ENCODE assay signal across 9 mouse cellular contexts in the genomic region with DNA sequence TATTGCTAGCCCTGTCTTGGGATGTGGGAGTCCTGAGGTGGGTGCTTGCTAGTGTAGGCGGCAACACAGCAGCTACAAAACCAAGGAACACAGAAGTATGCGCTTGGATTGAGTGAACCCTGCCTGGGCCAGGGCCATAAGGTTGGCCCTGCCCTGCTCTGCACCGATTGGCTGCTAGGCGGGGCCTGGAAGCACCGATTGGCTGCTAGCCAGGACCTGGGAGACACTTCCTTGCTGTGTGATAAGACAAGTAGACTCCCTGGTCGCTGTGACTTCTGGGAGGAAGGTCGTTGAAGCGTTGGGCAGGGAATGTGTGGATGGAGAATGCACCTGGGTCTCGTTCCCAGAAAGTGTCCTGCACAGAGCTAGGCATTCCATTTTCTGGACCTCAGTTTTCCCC. TPM values are rescaled to one million over a fixed set of nuclear protein-coding genes. Genes with fewer than 3 reads are reported as not detected.
A peak's percentile ranks its signal among the peaks of the same experiment; 100 is the strongest.
DNase-seq lines count a peak whose midpoint lies in the region; ATAC-seq lines count a peak whose summit lies in the region.
"Had no signal": no experiment of that assay in that cellular context is flagged by ENCODE, and none has a peak within 500 bp of the region (broad histone marks: within the 10 kb centered on the region; RNA-seq: fewer than 3 reads in every experiment).

No protein-coding gene starts in this region.

- DNase-seq in heart, adult 11 months: no peak
- peak; percentile 6 for DNase-seq in 3T3-L1 (ENCODE audit: low read depth, low spot score)
- DNase-seq in ZHBTc4 (ENCODE audit: low read depth, low spot score): peak; percentile 94
- DNase-seq in frontal cortex, adult 2 months (ENCODE audit: extremely low spot score in 1 of 2, low spot score in 1 of 2): no peak
- no peak for DNase-seq in right cerebral cortex, postnatal 14 days

- H3K9me3 ChIP-seq in heart, embryonic 12.5 days (replicated peaks): no peaks in the 10 kb centered on the region
- H3K9me3 ChIP-seq in intestine, embryonic 15.5 days: no peaks in the 10 kb centered on the region
- H3K9me3 ChIP-seq in forebrain, embryonic 12.5 days: no peaks in the 10 kb centered on the region
- H3K9me3 ChIP-seq: lung, embryonic 15.5 days had no signal

- 0 out of 2 replicates have a peak, but pooled peaks cover 6% of the 10 kb centered on the region for H3K4me1 ChIP-seq in heart, embryonic 12.5 days (replicated peaks)
- no peaks in the 10 kb centered on the region for H3K4me1 ChIP-seq in intestine, embryonic 15.5 days (replicated peaks)
- peaks cover 7% of the 10 kb centered on the region; the same call in 1 of the 2 replicates for H3K4me1 ChIP-seq in forebrain, embryonic 12.5 days
- H3K4me1 ChIP-seq: lung, embryonic 15.5 days had no signal

- no peaks in the 10 kb centered on the region for H3K36me3 ChIP-seq in heart, embryonic 12.5 days
- no peaks in the 10 kb centered on the region for H3K36me3 ChIP-seq in intestine, embryonic 15.5 days
- no peaks in the 10 kb centered on the region for H3K36me3 ChIP-seq in forebrain, embryonic 12.5 days (replicated peaks)
- H3K36me3 ChIP-seq: lung, embryonic 15.5 days had no signal

- no peak overlapping the region for H3K9ac ChIP-seq in heart, embryonic 12.5 days
- H3K9ac ChIP-seq in intestine, embryonic 15.5 days: no peak overlapping the region
- no peak overlapping the region for H3K9ac ChIP-seq in forebrain, embryonic 12.5 days
- H3K9ac ChIP-seq: lung, embryonic 15.5 days had no signal

- 36% methylated on average over 9 of the region's 9 CpGs for WGBS in heart, embryonic 12.5 days
- WGBS in intestine, embryonic 15.5 days: 46% methylated on average over 9 of the region's 9 CpGs
- WGBS in forebrain, embryonic 12.5 days: 65% methylated on average over 9 of the region's 9 CpGs

- H3K27me3 ChIP-seq in heart, embryonic 12.5 days (replicated peaks): no peaks in the 10 kb centered on the region
- H3K27me3 ChIP-seq in intestine, embryonic 15.5 days (replicated peaks): no peaks in the 10 kb centered on the region
- no peaks in the 10 kb centered on the region; the same call in 1 of the 2 replicates for H3K27me3 ChIP-seq in forebrain, embryonic 12.5 days
- H3K27me3 ChIP-seq: lung, embryonic 15.5 days had no signal

- ATAC-seq in heart, embryonic 12.5 days (ENCODE audit: insufficient number of reproducible peaks, low FRiP score): peak; percentile 61; the same call in 1 of the 2 replicates
- ATAC-seq in intestine, embryonic 15.5 days: peak; percentile 66; the same call in 1 of the 2 replicates
- no peak for ATAC-seq in forebrain, embryonic 12.5 days (ENCODE audit: low FRiP score)

- H3K27ac ChIP-seq in heart, embryonic 12.5 days (ENCODE audit: poor library complexity, severe bottlenecking): no peak overlapping the region
- no peak overlapping the region for H3K27ac ChIP-seq in intestine, embryonic 15.5 days
- H3K27ac ChIP-seq in forebrain, embryonic 12.5 days: no peak overlapping the region
- H3K27ac ChIP-seq: lung, embryonic 15.5 days had no signal

- no peak overlapping the region for H3K4me3 ChIP-seq in heart, embryonic 12.5 days
- no peak overlapping the region for H3K4me3 ChIP-seq in intestine, embryonic 15.5 days (replicated peaks)
- H3K4me3 ChIP-seq in forebrain, embryonic 12.5 days (replicated peaks): no peak overlapping the region
- H3K4me3 ChIP-seq: lung, embryonic 15.5 days had no signal

- no peak overlapping the region for H3K4me2 ChIP-seq in heart, embryonic 12.5 days
- no peak overlapping the region for H3K4me2 ChIP-seq in intestine, embryonic 15.5 days (replicated peaks)
- H3K4me2 ChIP-seq in forebrain, embryonic 12.5 days: no peak overlapping the region
- H3K4me2 ChIP-seq: lung, embryonic 15.5 days had no signal

RNA-seq across cellular contexts. Expression of a gene that starts 33.3 kb away (rescaled TPM):
- 157 and 162 TPM in 2 replicates for polyA plus RNA-seq in heart, embryonic 12.5 days (2016; fragmentation: Nextera tagmentation; extraction: Ambion mirVana)
- polyA plus RNA-seq in intestine, embryonic 15.5 days (2015; fragmentation: Nextera tagmentation; extraction: Ambion mirVana): 187 and 189 TPM in 2 replicates
- polyA plus RNA-seq in frontal cortex, adult 2 months (2012; rRNA removed): 111 and 113 TPM in 2 replicates
- polyA plus RNA-seq in forebrain, embryonic 12.5 days (2016; fragmentation: Nextera tagmentation; extraction: Ambion mirVana): 219 and 234 TPM in 2 replicates

RNA-seq across cellular contexts. Expression of a gene that starts 47.4 kb away (rescaled TPM):
- 1.1 and 1.3 TPM in 2 replicates for polyA plus RNA-seq in heart, embryonic 12.5 days (2016; fragmentation: Nextera tagmentation; extraction: Ambion mirVana)
- polyA plus RNA-seq in intestine, embryonic 15.5 days (2015; fragmentation: Nextera tagmentation; extraction: Ambion mirVana): 2.5 and 2.6 TPM in 2 replicates
- 15.5 and 17.0 TPM in 2 replicates for polyA plus RNA-seq in frontal cortex, adult 2 months (2012; rRNA removed)
- polyA plus RNA-seq in forebrain, embryonic 12.5 days (2016; fragmentation: Nextera tagmentation; extraction: Ambion mirVana): 7.5 and 8.3 TPM in 2 replicates

Comparison
In these comparisons a context has a peak if more than half of its experiments do, and no peak if none do; other contexts are left out.
1. DNase-seq: peak in 3T3-L1 (single experiment) and ZHBTc4 (single experiment); none in heart, adult 11 months (single experiment), frontal cortex, adult 2 months (0 of 2) and right cerebral cortex, postnatal 14 days (single experiment).